Mouse (Mus musculus) heart, adult 2 months (tissue): Measurements from ENCODE around the gene Med29.

ENCODE experiments used
- CTCF ChIP-seq: fragments of 200-600 bp; IDR thresholded peaks from 2 replicates; pipeline ENCODE4 v1.8.1; 2022; ENCODE audit warnings: antibody characterized with exemption, mild to moderate bottlenecking, moderate library complexity
- EP300 ChIP-seq: fragments of 200-500 bp; IDR thresholded peaks from 2 replicates; pipeline ENCODE4 v1.6.1; 2011; ENCODE audit warnings: low read depth, low read length, control low read depth; ENCODE audit not compliant: insufficient read depth
- POLR2A ChIP-seq: fragments of 200-500 bp; IDR thresholded peaks from 2 replicates; pipeline ENCODE4 v1.6.1; 2011; ENCODE audit warnings: mild to moderate bottlenecking, low read depth, low read length, control low read depth; ENCODE audit not compliant: insufficient read depth

DNA sequence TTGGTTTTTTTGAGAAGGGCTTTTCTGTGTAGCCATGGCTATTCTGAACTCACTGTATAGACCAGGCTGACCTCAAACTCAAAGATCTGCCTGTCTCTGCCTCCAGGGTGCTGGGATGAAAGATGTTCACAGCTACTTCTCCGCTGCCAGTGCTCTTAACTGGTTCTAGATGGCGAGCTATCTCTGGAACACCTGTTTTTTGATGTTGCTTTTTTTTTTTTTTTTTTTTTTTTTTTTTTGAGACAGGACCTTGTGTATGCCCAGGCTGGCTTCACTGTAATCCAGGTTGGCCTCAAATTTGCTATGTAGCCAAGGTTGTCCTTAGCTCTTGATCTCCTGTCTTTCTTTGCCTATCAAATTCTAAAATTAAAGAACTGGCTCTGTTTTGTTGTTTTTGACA is 46.3 kb upstream of the Med29 start:
- no peak for TF ChIP-seq CTCF
- TF ChIP-seq POLR2A = no peak
- TF ChIP-seq EP300 = no peak
